Mouse (Mus musculus) cortical plate, adult 2 months (tissue): ENCODE measurements around the gene Nacc2.

ENCODE experiments used
- CTCF ChIP-seq: fragments of 200-500 bp; IDR thresholded peaks from 2 replicates; pipeline ENCODE4 v1.5.1; 2011; ENCODE audit warnings: mild to moderate bottlenecking, control low read depth, low read length; ENCODE audit not compliant: insufficient read depth; ENCODE audit errors: extremely low read depth
- POLR2A ChIP-seq: fragments of 200-500 bp; IDR thresholded peaks from 2 replicates; pipeline ENCODE4 v1.6.1; 2011; ENCODE audit warnings: mild to moderate bottlenecking, low read length, control low read depth; ENCODE audit not compliant: insufficient read depth; ENCODE audit errors: extremely low read depth

GRCm38 (mm10) chr2:26020714-26021560 is 102.1 kb downstream of the Nacc2 start:
- TF ChIP-seq POLR2A = no peak
- no peak for TF ChIP-seq CTCF
